Mouse (Mus musculus) myocyte (in vitro differentiated cells): Measurements from ENCODE around the gene Scn5a. TPM values are rescaled to one million over a fixed set of nuclear protein-coding genes. Genes with fewer than 3 reads are reported as not detected.
A peak's percentile ranks its signal among the peaks of the same experiment; 100 is the strongest.

ENCODE experiments used
- H3K27me3 ChIP-seq: one replicate; pipeline ENCODE4 v1.6.1; 2011; ENCODE audit not compliant: control insufficient read depth, insufficient read depth, insufficient read length
- H3K36me3 ChIP-seq: one replicate; pipeline ENCODE4 v1.6.1; 2011; ENCODE audit not compliant: control insufficient read depth, insufficient read depth
- H3K4me2 ChIP-seq: one replicate; pipeline ENCODE4 v1.6.1; 2011; ENCODE audit warnings: low read depth, control low read depth
- H3K4me3 ChIP-seq: one replicate; pipeline ENCODE4 v1.5.1; 2011; ENCODE audit warnings: mild to moderate bottlenecking, control low read depth, moderate library complexity
- H3K79me2 ChIP-seq: one replicate; pipeline ENCODE4 v1.6.1; 2011; ENCODE audit not compliant: control insufficient read depth, insufficient read depth
- H3ac ChIP-seq: one replicate; pipeline ENCODE4 v1.6.1; 2011; ENCODE audit not compliant: control insufficient read depth, insufficient read length
- CEBPB ChIP-seq: IDR thresholded peaks from 2 replicates; pipeline ENCODE4 v1.6.1; 2011; ENCODE audit warnings: mild to moderate bottlenecking, moderate library complexity; ENCODE audit not compliant: poor library complexity, insufficient read depth, severe bottlenecking
- E2F4 ChIP-seq: IDR thresholded peaks from one replicate; pipeline ENCODE4 v1.6.1; 2011; ENCODE audit warnings: mild to moderate bottlenecking, control low read depth, moderate library complexity; ENCODE audit not compliant: insufficient read depth
- MAX ChIP-seq: IDR thresholded peaks from one replicate; pipeline ENCODE4 v1.6.1; 2011; ENCODE audit warnings: low read depth, mild to moderate bottlenecking, control low read depth
- MYOD1 ChIP-seq, 3 experiments: IDR thresholded peaks; one replicate each; pipeline ENCODE4 v1.6.1; 2011; ENCODE audit warnings: control low read depth in 2 of 3, low read depth in 2 of 3, mild to moderate bottlenecking in 2 of 3, moderate library complexity in 1 of 3; ENCODE audit not compliant: insufficient read length in 2 of 3, control insufficient read depth in 1 of 3
- MYOG ChIP-seq, 3 experiments: IDR thresholded peaks; one replicate each; pipeline ENCODE4 v1.6.1; 2011; ENCODE audit warnings: control low read depth in 2 of 3, low read depth in 2 of 3, mild to moderate bottlenecking in 2 of 3; ENCODE audit not compliant: insufficient read length in 2 of 3, control insufficient read depth in 1 of 3, insufficient read depth in 1 of 3
- POLR2A ChIP-seq: IDR thresholded peaks from one replicate; pipeline ENCODE4 v1.6.1; 2011; ENCODE audit warnings: low read depth, mild to moderate bottlenecking, control low read depth, moderate library complexity; ENCODE audit not compliant: insufficient read length
- POLR2AphosphoS2 ChIP-seq: IDR thresholded peaks from one replicate; pipeline ENCODE4 v1.6.1; 2011; ENCODE audit warnings: low read depth, control low read depth; ENCODE audit not compliant: insufficient read length
- REST ChIP-seq: IDR thresholded peaks from one replicate; pipeline ENCODE4 v1.6.1; 2011; ENCODE audit warnings: mild to moderate bottlenecking, control low read depth, moderate library complexity; ENCODE audit not compliant: insufficient read depth, insufficient read length
- SRF ChIP-seq: IDR thresholded peaks from one replicate; pipeline ENCODE4 v1.6.1; 2011; ENCODE audit warnings: low read depth; ENCODE audit not compliant: control insufficient read depth, insufficient read length
- TCF12 ChIP-seq: IDR thresholded peaks from one replicate; pipeline ENCODE4 v1.6.1; 2011; ENCODE audit warnings: mild to moderate bottlenecking, control low read depth; ENCODE audit not compliant: poor library complexity, insufficient read depth, severe bottlenecking
- TCF3 ChIP-seq: IDR thresholded peaks from one replicate; pipeline ENCODE4 v1.6.1; 2011; ENCODE audit warnings: low read depth, control low read depth; ENCODE audit not compliant: insufficient read length
- USF1 ChIP-seq: IDR thresholded peaks from one replicate; pipeline ENCODE4 v1.6.1; 2011; ENCODE audit warnings: low read depth, mild to moderate bottlenecking, control low read depth, moderate library complexity
- polyA plus RNA-seq: library from polyadenylated mRNA; unstranded; fragments of >200 nt; fragmentation: generic; extraction: Trizol; gene quantifications from one replicate; pipeline ENCODE4 v1.2.1, GENCODE M21; 2012; ENCODE audit warnings: missing spikeins

Scn5a gene
- polyA plus RNA-seq, 1 experiment, result 30.6 TPM

GRCm38 (mm10) chr9:119477754-119478153 lies 101.1 kb downstream of the Scn5a start:
- no peaks in the 10 kb centered on the region for H3K27me3 ChIP-seq
- H3K4me3 ChIP-seq, result no peak overlapping the region
- H3K4me2 ChIP-seq, result peak overlapping the region; percentile 59
- H3ac ChIP-seq, result no peak overlapping the region
- TF ChIP-seq E2F4 (no peak), POLR2A (no peak), TCF12 (no peak), MYOG (IDR thresholded peaks at IDR 0.05; ENCODE audit: control insufficient read depth in 1 of 3, insufficient read depth in 1 of 3, insufficient read length in 2 of 3, low read depth in 2 of 3) (no peak), SRF (no peak), REST (no peak), POLR2AphosphoS2 (no peak), USF1 (no peak), MYOD1 (IDR thresholded peaks at IDR 0.05; ENCODE audit: control insufficient read depth in 1 of 3, insufficient read length in 2 of 3, low read depth in 2 of 3) (no peak), MAX (no peak), CEBPB (no peak)
- H3K79me2 ChIP-seq, result no peaks in the 10 kb centered on the region
- no peaks in the 10 kb centered on the region for H3K36me3 ChIP-seq

DNA sequence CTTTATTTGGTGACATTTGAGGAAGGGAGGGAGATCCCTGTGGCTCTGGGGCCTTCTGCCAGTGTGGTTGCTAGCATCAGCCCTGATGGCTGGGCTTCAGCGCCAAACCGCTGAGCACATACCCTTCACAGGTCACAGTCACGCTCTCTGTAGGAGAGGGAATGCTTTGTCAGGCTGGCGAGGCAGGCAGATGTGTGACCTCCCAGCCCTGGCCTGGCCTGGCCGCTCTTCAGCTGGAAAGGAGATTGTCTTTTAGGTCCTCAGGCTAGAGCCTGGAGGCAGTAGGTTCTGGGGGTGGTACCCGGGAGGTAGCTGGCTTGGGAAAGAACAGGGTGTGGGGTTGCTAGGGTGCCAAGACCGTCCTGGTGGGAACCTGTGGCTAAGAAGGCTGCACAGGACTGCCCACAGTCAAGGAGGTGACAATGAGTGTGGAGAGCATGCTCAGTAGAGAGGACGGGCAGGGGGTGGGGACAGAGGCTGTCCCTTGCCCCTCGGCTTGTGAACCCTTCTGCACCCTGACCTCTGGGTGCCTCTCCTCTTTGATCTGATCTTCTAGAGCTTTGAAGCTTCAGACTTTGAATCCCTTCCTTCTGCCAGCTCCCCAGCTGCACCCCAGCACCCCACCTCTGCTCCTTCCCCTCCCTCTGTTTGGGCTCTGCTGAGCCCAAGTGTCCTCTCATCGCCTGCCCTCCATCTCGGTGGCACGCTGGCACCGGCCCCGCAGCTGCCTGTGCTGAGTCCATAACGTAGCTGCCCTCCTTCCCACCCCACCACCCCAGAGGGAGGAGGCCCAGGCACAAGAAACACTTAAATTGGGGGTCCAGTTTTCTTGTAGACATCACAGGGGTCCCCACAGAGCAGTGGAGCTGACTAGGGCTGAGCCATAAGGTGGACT lies 103.9 kb downstream of the Scn5a start:
- TF ChIP-seq CEBPB, result no peak
- peak in 1 of 3 experiments; percentile 49 for TF ChIP-seq MYOD1 (IDR thresholded peaks at IDR 0.05; ENCODE audit: control insufficient read depth in 1 of 3, insufficient read length in 2 of 3, low read depth in 2 of 3)
- no peak overlapping the region for H3K4me2 ChIP-seq
- no peaks in the 10 kb centered on the region for H3K79me2 ChIP-seq
- H3K4me3 ChIP-seq, result no peak overlapping the region
- no peaks in the 10 kb centered on the region for H3K36me3 ChIP-seq
- H3K27me3 ChIP-seq, result no peaks in the 10 kb centered on the region
- H3ac ChIP-seq, result no peak overlapping the region

- H3K79me2 ChIP-seq, result no peaks in the 10 kb centered on the region
- H3K36me3 ChIP-seq, result no peaks in the 10 kb centered on the region
- H3K4me2 ChIP-seq, result peak overlapping the region; percentile 53
- TF ChIP-seq REST (no peak), TCF12 (no peak), E2F4 (no peak), MYOG (IDR thresholded peaks at IDR 0.05; ENCODE audit: control insufficient read depth in 1 of 3, insufficient read depth in 1 of 3, insufficient read length in 2 of 3, low read depth in 2 of 3) (no peak), USF1 (no peak), MYOD1 (IDR thresholded peaks at IDR 0.05; ENCODE audit: control insufficient read depth in 1 of 3, insufficient read length in 2 of 3, low read depth in 2 of 3) (peak in 1 of 3 experiments; percentile 46), CEBPB (peak; percentile 65; the same call in 1 of the 2 replicates), TCF3 (no peak), POLR2AphosphoS2 (no peak), SRF (no peak), MAX (no peak), POLR2A (no peak)
- no peak overlapping the region for H3ac ChIP-seq
- H3K4me3 ChIP-seq, result no peak overlapping the region
- no peaks in the 10 kb centered on the region for H3K27me3 ChIP-seq
Observed at GRCm38 (mm10) chr9:119473608-119474164, 105.1 kb downstream of the Scn5a start.

DNA sequence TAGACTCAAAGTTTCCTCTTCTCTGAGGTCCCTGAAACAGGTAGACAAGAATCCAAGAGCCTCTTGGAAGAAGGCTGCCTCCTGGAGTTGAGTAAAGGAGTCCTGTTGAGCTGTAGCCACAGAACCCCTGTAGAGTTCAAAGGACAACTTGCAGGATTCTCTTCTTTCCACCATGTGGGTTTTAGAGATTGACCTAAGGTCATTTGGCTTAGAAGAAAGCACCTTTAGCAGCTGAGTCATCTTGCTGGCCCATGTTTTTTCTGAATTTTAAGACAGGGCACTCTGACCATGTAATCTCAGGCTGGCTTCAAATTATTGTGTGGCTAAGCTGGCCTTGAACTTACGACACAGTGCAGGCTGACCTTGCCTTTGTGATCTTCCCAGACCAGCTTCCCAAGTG lies 105.8 kb downstream of the Scn5a start:
- Histone ChIP-seq H3K4me2 (peak overlapping the region; percentile 53), H3K36me3 (no peaks in the 10 kb centered on the region), H3K4me3 (no peak overlapping the region), H3K27me3 (no peaks in the 10 kb centered on the region), H3ac (no peak overlapping the region), H3K79me2 (no peaks in the 10 kb centered on the region)
- TF ChIP-seq POLR2A, result no peak
- TF ChIP-seq POLR2AphosphoS2, result no peak
- no peak for TF ChIP-seq TCF3
- TF ChIP-seq MYOG (IDR thresholded peaks at IDR 0.05; ENCODE audit: control insufficient read depth in 1 of 3, insufficient read depth in 1 of 3, insufficient read length in 2 of 3, low read depth in 2 of 3), result no peak
- TF ChIP-seq CEBPB, result no peak
- no peak for TF ChIP-seq SRF
- TF ChIP-seq USF1, result no peak
- no peak for TF ChIP-seq MAX
- no peak for TF ChIP-seq MYOD1 (IDR thresholded peaks at IDR 0.05; ENCODE audit: control insufficient read depth in 1 of 3, insufficient read length in 2 of 3, low read depth in 2 of 3)
- TF ChIP-seq TCF12, result no peak
- TF ChIP-seq E2F4, result no peak
- TF ChIP-seq REST, result no peak
